Mouse (Mus musculus) CH12.LX (cell line): ENCODE data around the gene Raver1. TPM values are rescaled to one million over a fixed set of nuclear protein-coding genes. Genes with fewer than 3 reads are reported as not detected.

Source experiments
- DNase-seq: peaks from one replicate; pipeline ENCODE4 v3.0.0-alpha.2; 2013; ENCODE audit errors: extremely low read depth
- H3K27ac ChIP-seq: 2 replicates; pipeline ENCODE4 v1.5.1; 2012; ENCODE audit warnings: low read depth, mild to moderate bottlenecking, control low read depth, moderate library complexity; ENCODE audit not compliant: insufficient read depth
- H3K27me3 ChIP-seq: replicated peaks from 2 replicates; pipeline ENCODE3; 2012; ENCODE audit warnings: inconsistent platforms
- H3K36me3 ChIP-seq, 2 experiments: replicated peaks in 1 of 2; 2 replicates each; pipeline versions ENCODE3 to v1.6.1; 2012; ENCODE audit warnings: inconsistent platforms in 1 of 2, low read length in 1 of 2, mild to moderate bottlenecking in 1 of 2, mixed read lengths in 1 of 2, moderate library complexity in 1 of 2; ENCODE audit not compliant: control insufficient read depth in 1 of 2, insufficient read depth in 1 of 2
- H3K4me1 ChIP-seq, 2 experiments: 2 replicates each; pipeline ENCODE4 v1.6.1; 2012; ENCODE audit warnings: inconsistent platforms in 1 of 2, moderate library complexity in 1 of 2; ENCODE audit not compliant: insufficient read depth in 2 of 2, control insufficient read depth in 1 of 2
- H3K4me2 ChIP-seq: 2 replicates; pipeline ENCODE4 v1.6.1; 2012; ENCODE audit warnings: low read depth, mild to moderate bottlenecking, control low read depth; ENCODE audit not compliant: poor library complexity, insufficient read depth, severe bottlenecking
- H3K4me3 ChIP-seq, 3 experiments: fragments of 150-350 bp in 1 of 3; sonication (generic) in 1 of 3; replicated peaks in 1 of 3; 2 replicates each; pipeline versions ENCODE3 to v1.5.1; 2011 to 2012; ENCODE audit warnings: low read depth in 2 of 3, low read length in 2 of 3, mild to moderate bottlenecking in 2 of 3, moderate library complexity in 2 of 3, control low read depth in 1 of 3, improper control_type of control experiment in 1 of 3, inconsistent platforms in 1 of 3, mixed read lengths in 1 of 3; ENCODE audit not compliant: poor library complexity in 1 of 3
- H3K79me2 ChIP-seq: replicated peaks from 2 replicates; pipeline ENCODE4 v1.6.1; 2012; ENCODE audit warnings: mild to moderate bottlenecking, moderate library complexity; ENCODE audit not compliant: control insufficient read depth, poor library complexity, insufficient read depth, severe bottlenecking; ENCODE audit errors: extremely low read depth
- H3K9ac ChIP-seq: 2 replicates; pipeline ENCODE4 v1.6.1; 2012; ENCODE audit warnings: low read depth, mild to moderate bottlenecking, control low read depth, moderate library complexity; ENCODE audit not compliant: insufficient read depth
- H3K9me3 ChIP-seq: replicated peaks from 2 replicates; pipeline ENCODE3; 2012; ENCODE audit warnings: low read length, inconsistent platforms, mixed read lengths
- BHLHE40 ChIP-seq: IDR thresholded peaks from 2 replicates; pipeline ENCODE4 v1.6.1; 2011; ENCODE audit warnings: mild to moderate bottlenecking, low read depth, low read length, improper control_type of control experiment
- CHD1 ChIP-seq: IDR thresholded peaks from 2 replicates; pipeline ENCODE4 v1.6.1; 2012; ENCODE audit warnings: low read depth, low read length, improper control_type of control experiment, inconsistent platforms
- CHD2 ChIP-seq: IDR thresholded peaks from 2 replicates; pipeline ENCODE4 v1.6.1; 2011; ENCODE audit warnings: low read length, improper control_type of control experiment
- EP300 ChIP-seq: IDR thresholded peaks from 2 replicates; pipeline ENCODE4 v1.6.1; 2011; ENCODE audit warnings: low read length, improper control_type of control experiment
- ETS1 ChIP-seq: conservative IDR thresholded peaks from 2 replicates; pipeline ENCODE4 v1.6.1; 2012; ENCODE audit warnings: low read depth, mild to moderate bottlenecking, inconsistent platforms, low read length, improper control_type of control experiment, moderate library complexity
- HCFC1 ChIP-seq: IDR thresholded peaks from 2 replicates; pipeline ENCODE4 v1.6.1; 2012; ENCODE audit warnings: low read depth, mild to moderate bottlenecking, inconsistent platforms, low read length, improper control_type of control experiment
- IRF4 ChIP-seq: IDR thresholded peaks from 2 replicates; pipeline ENCODE4 v1.6.1; 2014; ENCODE audit warnings: low read depth, mild to moderate bottlenecking, inconsistent platforms, low read length, improper control_type of control experiment
- JUN ChIP-seq: IDR thresholded peaks from 2 replicates; pipeline ENCODE4 v1.6.1; 2011; ENCODE audit warnings: low read depth, mild to moderate bottlenecking, low read length, improper control_type of control experiment, moderate library complexity; ENCODE audit not compliant: insufficient read depth
- JUND ChIP-seq: conservative IDR thresholded peaks from 2 replicates; pipeline ENCODE4 v1.6.1; 2011; ENCODE audit warnings: low read depth, low read length, improper control_type of control experiment
- KAT2A ChIP-seq: IDR thresholded peaks from 2 replicates; pipeline ENCODE4 v1.6.1; 2012; ENCODE audit warnings: low read length, improper control_type of control experiment, inconsistent platforms; ENCODE audit not compliant: insufficient replicate concordance
- MAFK ChIP-seq: IDR thresholded peaks from 2 replicates; pipeline ENCODE4 v1.6.1; 2011; ENCODE audit warnings: low read length, improper control_type of control experiment; ENCODE audit not compliant: insufficient replicate concordance
- MAX ChIP-seq: IDR thresholded peaks from 2 replicates; pipeline ENCODE4 v1.6.1; 2011; ENCODE audit warnings: low read length, improper control_type of control experiment
- MAZ ChIP-seq: IDR thresholded peaks from 2 replicates; pipeline ENCODE4 v1.6.1; 2012; ENCODE audit warnings: low read depth, mild to moderate bottlenecking, inconsistent platforms, low read length, improper control_type of control experiment, moderate library complexity
- MXI1 ChIP-seq: IDR thresholded peaks from 2 replicates; pipeline ENCODE4 v1.6.1; 2011; ENCODE audit warnings: mild to moderate bottlenecking, low read depth, low read length, improper control_type of control experiment
- MYC ChIP-seq: IDR thresholded peaks from 2 replicates; pipeline ENCODE4 v1.6.1; 2011; ENCODE audit warnings: low read depth, mild to moderate bottlenecking, improper control_type of control experiment, low read length
- NRF1 ChIP-seq: IDR thresholded peaks from 2 replicates; pipeline ENCODE4 v1.6.1; 2014; ENCODE audit warnings: low read depth, mild to moderate bottlenecking, inconsistent platforms, low read length, improper control_type of control experiment, moderate library complexity
- POLR2A ChIP-seq: IDR thresholded peaks from 2 replicates; pipeline ENCODE4 v1.6.1; 2011; ENCODE audit warnings: low read depth, mild to moderate bottlenecking, improper control_type of control experiment, low read length
- POLR2AphosphoS2 ChIP-seq: IDR thresholded peaks from 2 replicates; pipeline ENCODE4 v1.6.1; 2011; ENCODE audit warnings: low read depth, low read length, improper control_type of control experiment
- RAD21 ChIP-seq: IDR thresholded peaks from 2 replicates; pipeline ENCODE4 v1.6.1; 2011; ENCODE audit warnings: low read depth, mild to moderate bottlenecking, low read length, improper control_type of control experiment, moderate library complexity
- RCOR1 ChIP-seq: conservative IDR thresholded peaks from 2 replicates; pipeline ENCODE4 v1.6.1; 2012; ENCODE audit warnings: low read depth, mild to moderate bottlenecking, inconsistent platforms, low read length, improper control_type of control experiment
- SIN3A ChIP-seq: IDR thresholded peaks from 2 replicates; pipeline ENCODE4 v1.6.1; 2012; ENCODE audit warnings: low read length, improper control_type of control experiment, inconsistent platforms
- TBP ChIP-seq: conservative IDR thresholded peaks from 2 replicates; pipeline ENCODE4 v1.6.1; 2011; ENCODE audit warnings: low read depth, low read length, improper control_type of control experiment
- TCF12 ChIP-seq: IDR thresholded peaks from 2 replicates; pipeline ENCODE4 v1.6.1; 2014; ENCODE audit warnings: low read depth, mild to moderate bottlenecking, inconsistent platforms, low read length, improper control_type of control experiment
- UBTF ChIP-seq: IDR thresholded peaks from 2 replicates; pipeline ENCODE4 v1.6.1; 2012; ENCODE audit warnings: low read depth, mild to moderate bottlenecking, inconsistent platforms, low read length, improper control_type of control experiment, moderate library complexity
- USF1 ChIP-seq: IDR thresholded peaks from 2 replicates; pipeline ENCODE4 v1.6.1; 2014; ENCODE audit warnings: low read depth, mild to moderate bottlenecking, inconsistent platforms, low read length, improper control_type of control experiment
- USF2 ChIP-seq: conservative IDR thresholded peaks from 2 replicates; pipeline ENCODE4 v1.6.1; 2011; ENCODE audit warnings: low read depth, low read length, improper control_type of control experiment
- ZKSCAN1 ChIP-seq: IDR thresholded peaks from 2 replicates; pipeline ENCODE4 v1.6.1; 2012; ENCODE audit warnings: low read depth, inconsistent platforms, low read length, improper control_type of control experiment, borderline replicate concordance
- ZMIZ1 ChIP-seq: IDR thresholded peaks from 2 replicates; pipeline ENCODE4 v1.6.1; 2012; ENCODE audit warnings: low read depth, mild to moderate bottlenecking, inconsistent platforms, low read length, improper control_type of control experiment
- ZNF384 ChIP-seq: IDR thresholded peaks from 2 replicates; pipeline ENCODE4 v1.6.1; 2012; ENCODE audit warnings: low read depth, low read length, improper control_type of control experiment, inconsistent platforms
- dilution Hi-C: fragments of 300-500 bp; cut with MboI; formaldehyde crosslinking; loops from 2 replicates; pipeline ENCODE4 v1.14.3; 2020; ENCODE audit warnings: low sequenced_read_pairs; ENCODE audit not compliant: extremely low pct_unique_long_range_greater_than_20kb, extremely low pct_ligation_motif_present
- in situ Hi-C: fragments of 300-500 bp; cut with MboI; formaldehyde crosslinking; loops from 3 replicates; pipeline ENCODE4 v1.14.3; 2019; ENCODE audit warnings: low sequenced_read_pairs, low pct_ligation_motif_present, low pct_unique_long_range_greater_than_20kb, mixed read lengths
- polyA plus RNA-seq: library from polyadenylated mRNA; unstranded; fragments of >175 nt; gene quantifications from 2 replicates; pipeline ENCODE4 v1.2.1, GENCODE M21; 2012; ENCODE audit warnings: low read depth; ENCODE audit not compliant: insufficient read length
- total RNA-seq, 2 experiments: library from RNA; depleted of rRNA; stranded (reverse); fragments of 300-350 nt in 1 of 2; fragments of >200 nt in 1 of 2; gene quantifications; 2 replicates each; pipeline ENCODE4 v1.2.3; 2012 to 2014

Raver1 gene
- total and polyA plus RNA-seq, 3 experiments, result 18.9 to 101 (median 30.8) TPM

DNA sequence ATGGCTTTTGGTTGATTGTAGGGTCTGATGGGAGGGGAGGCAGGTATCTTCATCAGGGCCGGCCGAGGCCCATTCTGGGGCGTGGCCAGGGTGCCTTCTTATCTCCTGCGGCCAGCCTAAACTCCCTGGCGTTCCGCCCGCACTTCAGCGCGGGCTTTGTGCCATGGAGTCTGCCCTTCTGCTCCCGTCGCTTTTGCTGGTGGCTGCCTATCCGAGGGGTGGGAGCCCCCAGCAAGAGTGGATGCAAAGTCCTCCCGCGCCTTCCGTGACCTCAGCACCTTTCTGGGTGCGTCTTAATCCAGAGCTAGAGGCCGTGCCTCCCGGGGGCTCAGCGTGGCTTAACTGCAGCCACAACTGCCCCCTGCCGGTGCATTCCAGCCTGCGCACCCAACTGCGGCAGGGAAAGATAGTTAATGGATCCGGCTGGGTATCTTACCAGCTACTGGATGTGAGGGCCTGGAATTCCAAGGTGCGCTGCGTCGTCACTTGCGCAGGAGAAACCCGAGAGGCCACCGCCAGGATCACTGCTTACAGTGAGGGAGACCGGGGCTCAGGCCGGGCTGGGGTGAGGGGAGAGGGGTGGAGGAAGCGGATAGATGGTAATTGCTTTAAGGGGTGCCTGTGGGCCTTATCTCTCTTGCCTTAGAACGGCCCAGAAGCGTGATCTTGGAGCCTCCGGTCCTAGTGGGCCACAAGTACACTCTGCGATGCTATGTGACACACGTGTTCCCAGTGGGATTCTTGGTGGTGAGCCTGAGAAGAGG is 62.3 kb downstream of the Raver1 start, which contains the start of gene Icam4 (continued):
- no peak for TF ChIP-seq JUND
- peak; percentile 82 for TF ChIP-seq MXI1
- no peak for TF ChIP-seq USF1
- TF ChIP-seq POLR2A, result no peak; the same call in 1 of the 2 replicates
- TF ChIP-seq ZKSCAN1, result no peak
- peak; percentile 50; the same call in 1 of the 2 replicates for TF ChIP-seq MAZ
- peak; percentile 67; the same call in 1 of the 2 replicates for TF ChIP-seq ZMIZ1
- TF ChIP-seq MAX, result peak; percentile 31
- TF ChIP-seq CHD2, result no peak
- no peak for TF ChIP-seq JUN
- no peak for TF ChIP-seq ETS1
- TF ChIP-seq BHLHE40, result no peak
- TF ChIP-seq KAT2A, result no peak
- TF ChIP-seq SIN3A, result peak; percentile 88

DNA sequence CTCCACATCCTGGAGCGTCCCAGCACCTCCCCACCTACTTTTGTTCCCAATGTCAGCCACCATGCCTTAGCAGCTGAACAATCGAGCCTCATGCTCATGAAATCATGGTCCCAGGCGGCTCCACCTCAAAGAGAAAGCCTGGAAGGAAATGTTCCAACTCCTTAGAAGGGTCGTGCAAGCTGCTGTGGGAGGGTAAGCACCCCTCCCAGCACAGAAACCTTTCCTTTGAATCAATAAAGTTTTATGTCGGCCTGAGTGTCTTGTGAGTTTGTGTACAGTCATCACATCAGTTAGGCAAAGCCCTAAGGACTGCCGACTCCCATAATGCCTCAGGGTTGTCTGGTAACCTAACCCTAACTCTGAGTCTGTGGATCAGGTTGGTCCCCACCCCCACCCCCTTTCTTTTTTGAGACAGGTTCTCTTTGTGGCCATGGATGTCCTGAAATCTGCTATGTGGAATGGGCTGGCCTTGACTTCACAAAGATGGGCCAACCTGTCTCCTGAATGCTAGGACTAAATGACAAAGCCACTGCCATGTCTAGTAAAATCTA is 63.2 kb downstream of the Raver1 start:
- DNase-seq, result no peak
- Histone ChIP-seq H3K4me3 (no peak overlapping the region), H3K79me2 (peaks cover 17% of the 10 kb centered on the region), H3K27me3 (no peaks in the 10 kb centered on the region), H3K9me3 (no peaks in the 10 kb centered on the region), H3K4me1 (peaks cover 9 to 49% of the 10 kb centered on the region in 2 experiments), H3K9ac (peak overlapping the region; percentile 5; the same call in 1 of the 2 replicates), H3K4me2 (peak overlapping the region; percentile 87; the same call in 1 of the 2 replicates), H3K36me3 (peaks cover 42 to 52% of the 10 kb centered on the region in 2 experiments), H3K27ac (no peak overlapping the region; the same call in none of the 2 replicates)
- TF ChIP-seq SIN3A, result no peak
- TF ChIP-seq TCF12, result no peak
- TF ChIP-seq RAD21, result no peak
- TF ChIP-seq JUN, result no peak
- TF ChIP-seq ETS1, result no peak
- no peak for TF ChIP-seq NRF1
- no peak for TF ChIP-seq EP300
- TF ChIP-seq MAFK, result no peak
- no peak for TF ChIP-seq UBTF
- no peak for TF ChIP-seq ZMIZ1
- no peak for TF ChIP-seq HCFC1
- TF ChIP-seq MYC, result no peak
- TF ChIP-seq USF2, result no peak
- TF ChIP-seq IRF4, result no peak
- TF ChIP-seq ZNF384, result no peak
- TF ChIP-seq KAT2A, result no peak
- TF ChIP-seq TBP, result no peak
- TF ChIP-seq RCOR1, result no peak
- TF ChIP-seq CHD1, result no peak
- TF ChIP-seq POLR2AphosphoS2, result no peak
- dilution Hi-C loops, result no loop called here
- in situ Hi-C loops, result loop anchor here (5.0 kb wide), 1 partner anchor 44 kb away; the partner anchor contains the start of genes Fdx1l and Gm49373
